Comparison of ENCODE assay signal across 8 mouse cellular contexts in genomic region chr1:62724461-62725021, GRCm38 (mm10). TPM values are rescaled to one million over a fixed set of nuclear protein-coding genes. Genes with fewer than 3 reads are reported as not detected.
DNase-seq lines count a peak whose midpoint lies in the region; TF ChIP-seq lines count a peak whose summit lies in the region.
"Had no signal": no experiment of that assay in that cellular context is flagged by ENCODE, and none has a peak within 500 bp of the region (broad histone marks: within the 10 kb centered on the region; RNA-seq: fewer than 3 reads in every experiment).

No protein-coding gene starts in this region.

- no peaks in the 10 kb centered on the region for H3K27me3 ChIP-seq in kidney, adult 2 months (replicated peaks; ENCODE audit: control insufficient read depth, insufficient read depth, low read length)

- peak; percentile 42 for DNase-seq in adrenal gland, postnatal 25 days
- DNase-seq in fat pad, adult 2 months (ENCODE audit: extremely low read depth, low read depth, low spot score), result peak; percentile 92
- peak; percentile 86 for DNase-seq in kidney, adult 2 months
- DNase-seq in lung, postnatal 36 days, result peak; percentile 73
- DNase-seq in thymus, postnatal 10 days (ENCODE audit: low spot score in 2 of 2), result no peak
- no peak for DNase-seq in left cerebral cortex, adult 11 months (ENCODE audit: low spot score)
- no peak for DNase-seq in cerebellum, adult 9-11 months
- DNase-seq: thymus, adult 2 months had no signal

- TF ChIP-seq CTCF in kidney, adult 2 months (conservative IDR thresholded peaks at IDR 0.05; ENCODE audit: insufficient read depth, insufficient read length, low read depth, low read length), result no peak

- H3K4me3 ChIP-seq in kidney, adult 2 months (ENCODE audit: insufficient read depth, low read depth, low read length), result no peak overlapping the region

- no peaks in the 10 kb centered on the region for H3K36me3 ChIP-seq in kidney, adult 2 months (ENCODE audit: control insufficient read depth, insufficient read depth, low read length)

- H3K4me1 ChIP-seq in kidney, adult 2 months (ENCODE audit: control insufficient read depth, insufficient read depth, low read length), result peaks cover 11% of the 10 kb centered on the region; the same call in 1 of the 2 replicates

- no peak for TF ChIP-seq POLR2A in kidney, adult 2 months (IDR thresholded peaks at IDR 0.05; ENCODE audit: low read depth, low read length)

- WGBS in kidney, adult 2 months, result 56% methylated on average over 6 of the region's 6 CpGs

- H3K27ac ChIP-seq in kidney, adult 2 months (ENCODE audit: insufficient read depth, low read depth, low read length), result peak overlapping the region; percentile 81

RNA-seq across cellular contexts. Expression of gene Nrp2, which starts 21.5 kb away (rescaled TPM):
- total RNA-seq in adrenal gland, postnatal 25 days (2021), result 38.3 and 44.1 TPM in 2 replicates
- 16.2 and 17.1 TPM in 2 replicates for polyA plus RNA-seq in kidney, adult 2 months (2012; rRNA removed)

Comparison
In these comparisons a context has a peak if more than half of its experiments do, and no peak if none do; other contexts are left out.
1. DNase-seq: peak in adrenal gland, postnatal 25 days (single experiment), fat pad, adult 2 months (single experiment), kidney, adult 2 months (single experiment) and lung, postnatal 36 days (single experiment); none in thymus, postnatal 10 days (0 of 2), left cerebral cortex, adult 11 months (single experiment) and cerebellum, adult 9-11 months (single experiment).